9 mouse cellular contexts compared by ENCODE assay signal in the genomic region with DNA sequence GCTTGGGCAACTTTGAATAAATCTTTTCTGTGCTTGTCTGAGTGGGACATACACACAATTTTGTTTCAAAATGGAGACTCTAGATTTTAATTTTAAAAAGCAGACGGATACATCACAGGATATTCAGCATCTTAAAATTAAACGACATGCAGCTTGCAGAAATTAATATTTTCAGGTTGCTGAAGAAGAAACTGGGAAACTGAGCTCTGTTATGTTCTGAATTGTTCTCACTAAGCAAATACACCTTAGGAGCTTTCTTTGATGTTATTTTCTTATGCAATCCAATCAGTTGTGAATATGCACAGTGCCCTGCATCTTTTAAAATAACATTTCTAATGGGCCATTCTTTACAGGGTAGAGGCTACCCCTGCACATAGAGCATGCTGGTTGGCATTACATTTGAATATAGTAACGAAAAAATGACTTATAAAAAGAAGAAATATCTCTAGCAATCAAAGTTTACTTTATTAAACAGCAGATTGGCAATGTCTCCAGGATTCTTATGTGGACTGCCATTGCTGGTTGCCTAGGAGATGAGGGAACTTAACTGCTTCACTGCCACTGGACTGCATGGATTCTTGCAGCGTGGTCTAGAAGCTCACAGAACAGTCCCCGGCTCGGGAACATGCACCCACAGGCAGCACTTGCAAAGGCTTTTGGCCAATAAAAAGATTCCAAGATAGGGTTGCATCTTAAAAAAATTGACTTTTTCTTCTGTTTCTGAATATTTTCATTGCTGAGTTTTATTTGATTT.
A peak's percentile ranks its signal among the peaks of the same experiment; 100 is the strongest.
DNase-seq lines count a peak whose midpoint lies in the region; ATAC-seq and TF ChIP-seq lines count a peak whose summit lies in the region.
"Had no signal": no experiment of that assay in that cellular context is flagged by ENCODE, and none has a peak within 500 bp of the region (broad histone marks: within the 10 kb centered on the region; RNA-seq: fewer than 3 reads in every experiment).

No protein-coding gene starts in this region.

- H3K4me1 ChIP-seq in lung, embryonic 14.5 days (ENCODE audit: insufficient read depth), result peaks cover 15% of the 10 kb centered on the region
- peaks cover 77% of the 10 kb centered on the region for H3K4me1 ChIP-seq in forebrain, embryonic 12.5 days
- peaks cover 14% of the 10 kb centered on the region for H3K4me1 ChIP-seq in limb, embryonic 14.5 days (ENCODE audit: control insufficient read depth, insufficient read depth, low read length)

- no peaks in the 10 kb centered on the region for H3K9me3 ChIP-seq in lung, embryonic 14.5 days (ENCODE audit: low read depth, low read length)
- no peaks in the 10 kb centered on the region for H3K9me3 ChIP-seq in forebrain, embryonic 12.5 days
- no peaks in the 10 kb centered on the region for H3K9me3 ChIP-seq in limb, embryonic 14.5 days (ENCODE audit: control insufficient read depth, low read length)

- 0 out of 2 replicates have a peak overlapping the region, but pooled peaks have one; percentile 42 for H3K27ac ChIP-seq in lung, embryonic 14.5 days (ENCODE audit: low read depth)
- H3K27ac ChIP-seq in forebrain, embryonic 12.5 days, result peak overlapping the region; percentile 99
- no peak overlapping the region; the same call in 1 of the 2 replicates for H3K27ac ChIP-seq in limb, embryonic 14.5 days (replicated peaks; ENCODE audit: low read depth, low read length)

- H3K36me3 ChIP-seq in lung, embryonic 14.5 days (ENCODE audit: insufficient read depth), result no peaks in the 10 kb centered on the region
- no peaks in the 10 kb centered on the region for H3K36me3 ChIP-seq in forebrain, embryonic 12.5 days (replicated peaks)
- H3K36me3 ChIP-seq in limb, embryonic 14.5 days (ENCODE audit: control insufficient read depth, insufficient read depth, low read length), result no peaks in the 10 kb centered on the region

- H3K27me3 ChIP-seq in lung, embryonic 14.5 days (ENCODE audit: insufficient read depth, low read length), result no peaks in the 10 kb centered on the region
- H3K27me3 ChIP-seq in forebrain, embryonic 12.5 days, result no peaks in the 10 kb centered on the region
- H3K27me3 ChIP-seq in limb, embryonic 14.5 days (ENCODE audit: control insufficient read depth, insufficient read depth, low read length), result no peaks in the 10 kb centered on the region

- 57% methylated on average over 6 of the region's 6 CpGs for WGBS in lung, embryonic 14.5 days
- WGBS in forebrain, embryonic 12.5 days, result 11% methylated on average over 6 of the region's 6 CpGs
- 63% methylated on average over 6 of the region's 6 CpGs for WGBS in limb, embryonic 14.5 days

- no peak overlapping the region; the same call in 1 of the 2 replicates for H3K9ac ChIP-seq in lung, embryonic 14.5 days
- peak overlapping the region; percentile 57; the same call in 1 of the 2 replicates for H3K9ac ChIP-seq in forebrain, embryonic 12.5 days
- no peak overlapping the region for H3K9ac ChIP-seq in limb, embryonic 14.5 days (ENCODE audit: low read depth, low read length, severe bottlenecking)

- H3K4me2 ChIP-seq in lung, embryonic 14.5 days, result peak overlapping the region; percentile 72
- peak overlapping the region; percentile 56 for H3K4me2 ChIP-seq in forebrain, embryonic 12.5 days
- H3K4me2 ChIP-seq in limb, embryonic 14.5 days (replicated peaks; ENCODE audit: low read depth, low read length, severe bottlenecking), result peak overlapping the region; percentile 62

- no peak for TF ChIP-seq POLR2A in limb, embryonic 14.5 days (IDR thresholded peaks at IDR 0.05; ENCODE audit: borderline replicate concordance, extremely low read depth, insufficient read depth, insufficient read length)

- TF ChIP-seq CTCF in lung, embryonic 14.5 days (IDR thresholded peaks at IDR 0.05; ENCODE audit: low read depth), result no peak

- H3K4me3 ChIP-seq in lung, embryonic 14.5 days (ENCODE audit: low read depth, low read length), result peak overlapping the region; percentile 27; the same call in 1 of the 2 replicates
- H3K4me3 ChIP-seq in forebrain, embryonic 12.5 days (replicated peaks), result peak overlapping the region; percentile 32
- peak overlapping the region; percentile 27; the same call in 1 of the 2 replicates for H3K4me3 ChIP-seq in limb, embryonic 14.5 days (replicated peaks; ENCODE audit: low read length)
- H3K4me3 ChIP-seq: myocyte had no signal

- DNase-seq in lung, embryonic 14.5 days, result peak; percentile 16
- no peak for DNase-seq in lung, adult 18-20 months
- DNase-seq in limb, embryonic 14.5 days (ENCODE audit: low spot score), result no peak
- DNase-seq in retina, postnatal 1 day, result peak; percentile 34
- no peak for DNase-seq in thymus, postnatal 25 days
- no peak for DNase-seq in left cerebral cortex, adult 18-20 months (ENCODE audit: low spot score in 2 of 2)
- no peak for DNase-seq in right cerebral cortex, postnatal 14 days

- ATAC-seq in lung, embryonic 14.5 days (ENCODE audit: insufficient read depth), result no peak
- no peak for ATAC-seq in forebrain, embryonic 12.5 days (ENCODE audit: low FRiP score)
- no peak for ATAC-seq in limb, embryonic 14.5 days (ENCODE audit: low FRiP score, low read depth)

Comparison
In these comparisons a context has a peak if more than half of its experiments do, and no peak if none do; other contexts are left out.
1. DNase-seq: peak in lung, embryonic 14.5 days (single experiment) and retina, postnatal 1 day (single experiment); none in lung, adult 18-20 months (0 of 2), limb, embryonic 14.5 days (single experiment), thymus, postnatal 25 days (single experiment), left cerebral cortex, adult 18-20 months (0 of 2) and right cerebral cortex, postnatal 14 days (single experiment).
2. Peak in every context shown above with its lines, with median percentiles within 50 percentile points of each other: H3K4me2 ChIP-seq and H3K4me3 ChIP-seq.